Mouse (Mus musculus): ENCODE results near the gene Gm42372. TPM values are rescaled to one million over a fixed set of nuclear protein-coding genes. Genes with fewer than 3 reads are reported as not detected.

Gene Gm42372
- polyA plus RNA-seq (2015; fragmentation: Nextera tagmentation; extraction: Ambion mirVana): 0.28 and 0.44 TPM in 2 replicates

- Histone ChIP-seq H3K36me3 (no peaks in the 10 kb centered on the region), H3K4me1 (replicated peaks) (peaks cover 10% of the 10 kb centered on the region; the same call in 1 of the 2 replicates), H3K4me3 (replicated peaks) (no peak within 1 kb of the TSS), H3K27me3 (replicated peaks) (no peaks in the 10 kb centered on the region), H3K4me2 (replicated peaks) (peak within 1 kb of the TSS; percentile 28), H3K9ac (no peak within 1 kb of the TSS), H3K27ac (no peak within 1 kb of the TSS), H3K9me3 (no peaks in the 10 kb centered on the region)
- ATAC-seq: no peak
- 33% methylated on average over 26 of the region's 26 CpGs for WGBS
These were observed at the start of gene Gm42372 for GRCm38 (mm10) chr7:16982859-16983568. TSS of gene Gm42372 (plus strand) at chr7:16983086.

DNA sequence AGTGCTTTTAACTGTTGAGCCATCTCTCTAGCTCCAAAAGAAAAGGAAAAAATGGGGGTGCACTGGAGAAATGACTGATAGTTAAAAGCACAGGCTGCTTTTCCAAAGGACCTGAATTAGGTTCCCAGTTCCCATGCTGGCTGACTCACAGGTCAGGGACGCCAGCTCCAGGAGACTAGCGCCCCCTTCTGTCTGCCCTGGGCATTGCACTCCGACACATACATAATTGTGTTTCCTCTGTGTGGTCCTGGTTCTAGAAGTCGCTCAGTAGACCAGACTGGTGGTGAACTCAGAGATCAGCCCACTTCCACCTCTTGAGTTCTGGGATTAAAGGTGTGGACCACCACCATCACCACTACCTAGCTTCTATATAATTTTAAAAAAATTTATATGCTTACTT, 45.6 kb upstream of the Gm42372 start:
- no peak overlapping the region for H3K4me2 ChIP-seq (replicated peaks)
- no peaks in the 10 kb centered on the region for H3K9me3 ChIP-seq
- no peak overlapping the region for H3K9ac ChIP-seq
- H3K4me3 ChIP-seq (replicated peaks): no peak overlapping the region
- H3K36me3 ChIP-seq: no peaks in the 10 kb centered on the region
- H3K27ac ChIP-seq: no peak overlapping the region
- no peaks in the 10 kb centered on the region for H3K27me3 ChIP-seq (replicated peaks)
- 47% methylated on average over 4 of the region's 4 CpGs for WGBS
- H3K4me1 ChIP-seq (replicated peaks): 0 out of 2 replicates have a peak, but pooled peaks cover 6% of the 10 kb centered on the region
- no peak for ATAC-seq

- H3K4me1 ChIP-seq (replicated peaks): 0 out of 2 replicates have a peak, but pooled peaks cover 6% of the 10 kb centered on the region
- 71% methylated on average over 17 of the region's 17 CpGs for WGBS
- H3K9me3 ChIP-seq: no peaks in the 10 kb centered on the region
- no peak overlapping the region for H3K4me3 ChIP-seq (replicated peaks)
- H3K9ac ChIP-seq: no peak overlapping the region
- ATAC-seq: no peak
- no peak overlapping the region for H3K4me2 ChIP-seq (replicated peaks)
- H3K27ac ChIP-seq: no peak overlapping the region
- no peaks in the 10 kb centered on the region for H3K36me3 ChIP-seq
- no peaks in the 10 kb centered on the region for H3K27me3 ChIP-seq (replicated peaks)
These were observed 44.6 kb upstream of the Gm42372 start for GRCm38 (mm10) chr7:16938117-16938791.

DNA sequence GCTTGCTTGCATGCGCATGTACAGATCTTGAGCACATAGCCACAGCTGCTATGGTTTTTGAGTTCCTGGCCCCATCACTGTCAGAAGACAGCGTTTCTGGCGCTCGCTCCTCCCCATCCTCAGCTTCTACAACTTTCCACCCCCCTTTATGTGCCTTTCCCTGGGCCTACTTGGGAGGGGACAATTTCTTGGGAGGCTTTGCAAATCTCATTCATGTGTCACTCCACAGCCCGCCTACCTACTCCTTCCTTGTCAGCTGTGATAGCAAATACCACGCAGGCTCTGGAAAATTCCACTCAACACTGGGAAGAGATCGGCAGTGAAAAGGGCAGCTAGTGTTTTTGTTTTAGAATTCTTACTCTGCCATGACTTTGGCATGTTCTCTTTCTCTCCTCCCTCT, 42.6 kb upstream of the Gm42372 start:
- ATAC-seq: no peak
- peak overlapping the region; percentile 58; the same call in 1 of the 2 replicates for H3K27ac ChIP-seq
- H3K9me3 ChIP-seq: no peaks in the 10 kb centered on the region
- peaks cover 15% of the 10 kb centered on the region for H3K4me1 ChIP-seq (replicated peaks)
- H3K4me2 ChIP-seq (replicated peaks): peak overlapping the region; percentile 28; the same call in 1 of the 2 replicates
- peaks cover 5% of the 10 kb centered on the region for H3K27me3 ChIP-seq (replicated peaks)
- H3K36me3 ChIP-seq: no peaks in the 10 kb centered on the region
- 43% methylated on average over 7 of the region's 7 CpGs for WGBS
- no peak overlapping the region for H3K4me3 ChIP-seq (replicated peaks)
- no peak overlapping the region for H3K9ac ChIP-seq

DNA sequence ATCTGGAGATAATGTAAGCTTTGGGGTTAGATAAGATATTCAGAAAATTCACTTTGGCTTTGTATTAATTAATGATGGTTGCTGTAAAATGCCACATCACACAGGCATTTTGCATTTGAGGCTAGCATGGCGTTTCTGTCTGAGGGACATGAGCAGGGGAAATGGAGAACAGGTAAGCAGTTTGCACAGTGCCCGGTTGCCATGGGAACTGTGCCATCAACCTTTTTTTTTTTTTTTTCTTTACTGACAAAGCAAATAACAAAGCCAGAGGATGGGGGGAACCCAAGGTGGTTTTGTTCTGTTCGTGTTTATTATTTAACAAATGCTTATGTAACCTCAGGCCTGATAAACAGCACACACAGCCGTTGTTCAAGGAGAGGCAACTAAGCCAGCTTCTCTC, 40.0 kb upstream of the Gm42372 start:
- H3K9ac ChIP-seq: no peak overlapping the region
- H3K27me3 ChIP-seq (replicated peaks): peaks cover 28% of the 10 kb centered on the region
- no peaks in the 10 kb centered on the region for H3K9me3 ChIP-seq
- ATAC-seq: no peak
- 49% methylated on average over 4 of the region's 4 CpGs for WGBS
- no peak overlapping the region for H3K4me2 ChIP-seq (replicated peaks)
- no peaks in the 10 kb centered on the region for H3K36me3 ChIP-seq
- peaks cover 38% of the 10 kb centered on the region for H3K4me1 ChIP-seq (replicated peaks)
- no peak overlapping the region for H3K27ac ChIP-seq
- H3K4me3 ChIP-seq (replicated peaks): no peak overlapping the region

- WGBS: 14% methylated on average over 36 of the region's 36 CpGs
- Histone ChIP-seq H3K27ac (peak within 1 kb of the TSS; percentile 29), H3K4me3 (replicated peaks) (peak within 1 kb of the TSS; percentile 58), H3K4me1 (replicated peaks) (peaks cover 47% of the 10 kb centered on the region), H3K27me3 (replicated peaks) (peaks cover 33% of the 10 kb centered on the region), H3K9me3 (no peaks in the 10 kb centered on the region), H3K4me2 (replicated peaks) (peak within 1 kb of the TSS; percentile 92), H3K9ac (peak within 1 kb of the TSS; percentile 74), H3K36me3 (no peaks in the 10 kb centered on the region)
- ATAC-seq: peak; percentile 88
These were observed 38.7 kb upstream of the Gm42372 start, which contains the start of gene Pnmal2 for GRCm38 (mm10) chr7:16944061-16944807. TSS of gene Pnmal2 (plus strand) at chr7:16944682.

- peak overlapping the region; percentile 29 for H3K27ac ChIP-seq
- ATAC-seq: peak; percentile 12
- H3K9ac ChIP-seq: peak overlapping the region; percentile 74
- 4% methylated on average over 22 of the region's 22 CpGs for WGBS
- H3K9me3 ChIP-seq: no peaks in the 10 kb centered on the region
- H3K4me1 ChIP-seq (replicated peaks): peaks cover 52% of the 10 kb centered on the region
- H3K27me3 ChIP-seq (replicated peaks): peaks cover 39% of the 10 kb centered on the region
- no peaks in the 10 kb centered on the region for H3K36me3 ChIP-seq
- peak overlapping the region; percentile 58 for H3K4me3 ChIP-seq (replicated peaks)
- H3K4me2 ChIP-seq (replicated peaks): peak overlapping the region; percentile 92
These were observed 38.0 kb upstream of the Gm42372 start for GRCm38 (mm10) chr7:16944808-16945315.

DNA sequence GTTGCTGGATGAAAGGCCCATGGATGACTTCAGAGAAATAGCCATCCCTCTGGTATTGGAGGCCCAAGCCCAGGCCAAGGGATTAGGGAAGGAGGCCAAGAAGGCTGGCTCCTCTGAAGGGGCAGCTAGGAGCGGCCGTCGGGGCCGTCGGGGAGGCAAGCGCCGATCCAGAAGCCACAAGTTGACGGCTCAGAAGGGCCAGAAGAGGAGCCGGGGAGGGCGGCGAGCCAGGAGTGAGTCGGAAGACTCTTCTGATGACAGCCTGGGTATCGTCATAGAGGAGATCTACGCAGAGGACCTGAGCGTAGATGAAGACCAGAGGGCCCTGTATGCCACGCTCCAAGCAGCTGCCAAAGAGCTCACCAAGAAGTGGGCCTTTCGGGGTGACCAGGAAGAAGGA, 37.5 kb upstream of the Gm42372 start:
- no peaks in the 10 kb centered on the region for H3K36me3 ChIP-seq
- WGBS: 26% methylated on average over 17 of the region's 17 CpGs
- peaks cover 51% of the 10 kb centered on the region for H3K4me1 ChIP-seq (replicated peaks)
- H3K4me3 ChIP-seq (replicated peaks): peak overlapping the region; percentile 58
- H3K27ac ChIP-seq: no peak overlapping the region
- H3K4me2 ChIP-seq (replicated peaks): peak overlapping the region; percentile 92
- no peaks in the 10 kb centered on the region for H3K9me3 ChIP-seq
- H3K27me3 ChIP-seq (replicated peaks): peaks cover 39% of the 10 kb centered on the region
- no peak for ATAC-seq
- peak overlapping the region; percentile 74; the same call in 1 of the 2 replicates for H3K9ac ChIP-seq

DNA sequence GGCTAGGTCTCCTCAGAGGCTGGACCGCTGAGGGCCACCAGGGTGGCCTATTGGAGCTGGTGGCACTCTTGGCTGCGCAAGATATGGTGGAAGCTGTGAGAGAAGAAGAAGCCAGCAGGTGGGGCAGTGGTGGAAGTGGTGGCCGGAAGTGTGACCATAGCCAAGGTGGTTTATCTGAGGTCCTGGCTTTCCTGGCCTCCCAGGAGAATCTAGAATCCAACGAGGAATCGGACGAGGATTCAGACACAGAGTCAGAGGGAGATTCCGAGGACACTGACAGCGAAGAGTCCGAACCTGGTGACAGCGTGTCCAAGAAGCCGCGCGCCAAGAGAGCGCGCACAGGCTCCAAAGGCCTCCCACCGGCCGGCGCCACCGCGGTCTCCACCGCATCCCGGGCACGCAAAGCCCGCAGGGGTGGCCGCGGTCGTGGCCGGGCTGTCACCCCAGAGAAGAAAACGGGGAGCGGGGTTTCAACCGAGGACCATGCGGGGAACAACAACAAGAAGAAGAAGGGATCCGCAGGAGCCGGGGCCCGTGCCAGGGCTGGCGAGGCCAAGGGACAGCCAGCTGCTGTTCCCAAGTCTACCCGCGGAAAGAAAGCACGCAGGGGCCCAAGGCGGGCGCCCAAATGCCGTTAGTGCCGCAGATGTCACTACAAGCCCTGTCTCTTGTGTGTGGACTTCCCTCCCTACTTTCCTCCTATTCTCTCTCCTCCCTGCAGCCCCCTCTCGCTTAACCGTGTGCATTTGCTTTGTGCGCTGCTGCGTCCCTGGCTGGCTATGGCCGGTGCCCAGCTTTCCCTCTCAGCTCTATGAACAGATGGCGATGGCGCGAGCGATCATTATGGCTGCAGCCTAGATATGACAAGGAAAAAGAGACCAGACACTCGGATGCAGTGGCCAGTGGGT, 36.2 kb upstream of the Gm42372 start:
- H3K27ac ChIP-seq: no peak overlapping the region
- no peaks in the 10 kb centered on the region for H3K36me3 ChIP-seq
- 12% methylated on average over 53 of the region's 53 CpGs for WGBS
- H3K4me1 ChIP-seq (replicated peaks): peaks cover 51% of the 10 kb centered on the region
- peak overlapping the region; percentile 35 for H3K4me3 ChIP-seq (replicated peaks)
- peaks cover 39% of the 10 kb centered on the region for H3K27me3 ChIP-seq (replicated peaks)
- H3K9me3 ChIP-seq: no peaks in the 10 kb centered on the region
- ATAC-seq: no peak
- H3K9ac ChIP-seq: peak overlapping the region; percentile 35
- H3K4me2 ChIP-seq (replicated peaks): peak overlapping the region; percentile 92

- H3K9me3 ChIP-seq: no peaks in the 10 kb centered on the region
- no peaks in the 10 kb centered on the region for H3K36me3 ChIP-seq
- no peak for ATAC-seq
- peak overlapping the region; percentile 92 for H3K4me2 ChIP-seq (replicated peaks)
- no peak overlapping the region for H3K27ac ChIP-seq
- peaks cover 51% of the 10 kb centered on the region for H3K4me1 ChIP-seq (replicated peaks)
- peak overlapping the region; percentile 35 for H3K4me3 ChIP-seq (replicated peaks)
- WGBS: 22% methylated on average over 22 of the region's 22 CpGs
- peak overlapping the region; percentile 35 for H3K9ac ChIP-seq
- peaks cover 39% of the 10 kb centered on the region for H3K27me3 ChIP-seq (replicated peaks)
These were observed 35.5 kb upstream of the Gm42372 start for GRCm38 (mm10) chr7:16947349-16947895.

GRCm38 (mm10) chr7:16947959-16948361, 34.9 kb upstream of the Gm42372 start:
- Histone ChIP-seq H3K9me3 (no peaks in the 10 kb centered on the region), H3K9ac (no peak overlapping the region), H3K27ac (peak overlapping the region; percentile 18; the same call in 1 of the 2 replicates), H3K27me3 (replicated peaks) (peaks cover 39% of the 10 kb centered on the region), H3K4me1 (replicated peaks) (peaks cover 51% of the 10 kb centered on the region), H3K36me3 (no peaks in the 10 kb centered on the region), H3K4me2 (replicated peaks) (peak overlapping the region; percentile 92), H3K4me3 (replicated peaks) (no peak overlapping the region)
- 9% methylated on average over 4 of the region's 4 CpGs for WGBS
- ATAC-seq: peak; percentile 32; the same call in 1 of the 2 replicates
